In genomic region chr11:118603126-118603525, GRCm38 (mm10) we compare ENCODE assay signal across 9 mouse cellular contexts.
A peak's percentile ranks its signal among the peaks of the same experiment; 100 is the strongest.
DNase-seq lines count a peak whose midpoint lies in the region; ATAC-seq and TF ChIP-seq lines count a peak whose summit lies in the region.
"Had no signal": no experiment of that assay in that cellular context is flagged by ENCODE, and none has a peak within 500 bp of the region (broad histone marks: within the 10 kb centered on the region; RNA-seq: fewer than 3 reads in every experiment).

No protein-coding gene starts in this region.

- DNase-seq in midbrain, embryonic 10.5 days (ENCODE audit: low spot score): peak; percentile 49
- DNase-seq in adrenal gland, postnatal 25 days: peak; percentile 41
- peak; percentile 64 for DNase-seq in kidney, postnatal 10 days
- DNase-seq in stomach, postnatal 0 days (ENCODE audit: low spot score): peak; percentile 64
- no peak for DNase-seq in T-cell, adult 2 months (ENCODE audit: low spot score)
- no peak for DNase-seq in layer of hippocampus, adult 9-11 months
- no peak for DNase-seq in layer of hippocampus, adult 11-12 months (ENCODE audit: low spot score)

- TF ChIP-seq CTCF in stomach, postnatal 0 days (IDR thresholded peaks at IDR 0.05; ENCODE audit: low read depth): no peak

- TF ChIP-seq EP300 in stomach, postnatal 0 days (optimal IDR thresholded peaks at IDR 0.05): no peak

- 0 out of 2 replicates have a peak, but pooled peaks cover 2% of the 10 kb centered on the region for H3K27me3 ChIP-seq in midbrain, embryonic 10.5 days (ENCODE audit: low read depth, poor library complexity, severe bottlenecking)
- no peaks in the 10 kb centered on the region for H3K27me3 ChIP-seq in midbrain, embryonic 16.5 days (ENCODE audit: control insufficient read depth, insufficient read depth, low read depth, low read length)
- no peaks in the 10 kb centered on the region for H3K27me3 ChIP-seq in stomach, postnatal 0 days (ENCODE audit: control insufficient read depth, insufficient read depth, low read length)
- H3K27me3 ChIP-seq: liver, embryonic 15.5 days had no signal

- H3K36me3 ChIP-seq in midbrain, embryonic 10.5 days: no peaks in the 10 kb centered on the region
- H3K36me3 ChIP-seq in midbrain, embryonic 16.5 days (ENCODE audit: control insufficient read depth, insufficient read depth, low read length): no peaks in the 10 kb centered on the region
- H3K36me3 ChIP-seq in stomach, postnatal 0 days (ENCODE audit: control insufficient read depth, insufficient read depth, low read length): no peaks in the 10 kb centered on the region
- H3K36me3 ChIP-seq: liver, embryonic 15.5 days had no signal

- 5% methylated on average over 10 of the region's 10 CpGs for WGBS in midbrain, embryonic 10.5 days
- 10% methylated on average over 10 of the region's 10 CpGs for WGBS in midbrain, embryonic 16.5 days
- WGBS in stomach, postnatal 0 days: 2% methylated on average over 10 of the region's 10 CpGs

- no peak overlapping the region for H3K4me2 ChIP-seq in midbrain, embryonic 16.5 days (ENCODE audit: low read length)
- H3K4me2 ChIP-seq in stomach, postnatal 0 days (replicated peaks; ENCODE audit: low read depth): no peak overlapping the region
- H3K4me2 ChIP-seq: liver, embryonic 15.5 days had no signal

- H3K27ac ChIP-seq in midbrain, embryonic 10.5 days (replicated peaks): no peak overlapping the region
- H3K27ac ChIP-seq in midbrain, embryonic 16.5 days (ENCODE audit: low read length): no peak overlapping the region
- no peak overlapping the region for H3K27ac ChIP-seq in stomach, postnatal 0 days (replicated peaks)
- H3K27ac ChIP-seq: liver, embryonic 15.5 days had no signal

- H3K9me3 ChIP-seq in midbrain, embryonic 10.5 days (replicated peaks): 0 out of 2 replicates have a peak, but pooled peaks cover 5% of the 10 kb centered on the region
- no peaks in the 10 kb centered on the region for H3K9me3 ChIP-seq in midbrain, embryonic 16.5 days (replicated peaks; ENCODE audit: control insufficient read depth, low read length, poor library complexity, severe bottlenecking)
- H3K9me3 ChIP-seq in stomach, postnatal 0 days (ENCODE audit: control insufficient read depth, low read length): no peaks in the 10 kb centered on the region
- H3K9me3 ChIP-seq: liver, embryonic 15.5 days had no signal

- H3K4me3 ChIP-seq in midbrain, embryonic 10.5 days: no peak overlapping the region
- H3K4me3 ChIP-seq in midbrain, embryonic 16.5 days (ENCODE audit: low read depth, low read length): no peak overlapping the region
- no peak overlapping the region for H3K4me3 ChIP-seq in stomach, postnatal 0 days (ENCODE audit: low read depth, low read length)
- H3K4me3 ChIP-seq: liver, embryonic 15.5 days had no signal

- H3K4me1 ChIP-seq in midbrain, embryonic 10.5 days: peaks cover 26% of the 10 kb centered on the region
- peaks cover 37% of the 10 kb centered on the region for H3K4me1 ChIP-seq in midbrain, embryonic 16.5 days (ENCODE audit: control insufficient read depth, insufficient read depth, low read length)
- no peaks in the 10 kb centered on the region for H3K4me1 ChIP-seq in stomach, postnatal 0 days (replicated peaks; ENCODE audit: control insufficient read depth, insufficient read depth)
- H3K4me1 ChIP-seq: liver, embryonic 15.5 days had no signal

- H3K9ac ChIP-seq in midbrain, embryonic 16.5 days (ENCODE audit: low read depth, low read length): no peak overlapping the region
- H3K9ac ChIP-seq in stomach, postnatal 0 days (ENCODE audit: low read length): no peak overlapping the region
- H3K9ac ChIP-seq: liver, embryonic 15.5 days had no signal

- no peak for ATAC-seq in midbrain, embryonic 16.5 days
- no peak for ATAC-seq in stomach, postnatal 0 days (ENCODE audit: low FRiP score, low TSS enrichment)

Comparison
In these comparisons a context has a peak if more than half of its experiments do, and no peak if none do; other contexts are left out.
1. DNase-seq: peak in midbrain, embryonic 10.5 days (single experiment), adrenal gland, postnatal 25 days (single experiment), kidney, postnatal 10 days (single experiment) and stomach, postnatal 0 days (single experiment); none in T-cell, adult 2 months (single experiment), layer of hippocampus, adult 9-11 months (single experiment) and layer of hippocampus, adult 11-12 months (single experiment).